Mouse (Mus musculus) small intestine, adult 2 months (tissue): ENCODE data around the gene Mob3b.

Experiments
- CTCF ChIP-seq: fragments of 200-500 bp; IDR thresholded peaks from 2 replicates; pipeline ENCODE4 v1.5.1; 2012; ENCODE audit warnings: low read depth, mild to moderate bottlenecking, control low read depth, inconsistent platforms, low read length, moderate library complexity, mixed read lengths; ENCODE audit not compliant: insufficient replicate concordance, insufficient read length; ENCODE audit errors: extremely low read depth
- POLR2A ChIP-seq: fragments of 200-500 bp; IDR thresholded peaks from 2 replicates; pipeline ENCODE4 v1.6.1; 2012; ENCODE audit warnings: low read depth, mild to moderate bottlenecking, control low read depth, inconsistent platforms, low read length, moderate library complexity

- TF ChIP-seq CTCF (no peak), POLR2A (no peak)
Observed at GRCm38 (mm10) chr4:35150706-35151105, 6.6 kb downstream of the Mob3b start.
